Mouse (Mus musculus) embryonic facial prominence, embryonic 10.5 days (tissue): Measurements from ENCODE around the gene Ankrd22. TPM values are rescaled to one million over a fixed set of nuclear protein-coding genes. Genes with fewer than 3 reads are reported as not detected.
"Not testable (repeated sequence)": the region's sequence is repeated elsewhere in the genome, so short reads cannot be mapped to it uniquely, and the experiment has no call there.

Experiments
- DNase-seq: peaks from one replicate; pipeline ENCODE4 v3.0.0-alpha.2; 2017; ENCODE audit warnings: low spot score
- H3K27ac ChIP-seq: fragments of 300-500 bp; sonication (generic); replicated peaks from 2 replicates; pipeline ENCODE4 v1.5.1; 2016; ENCODE audit warnings: mild to moderate bottlenecking
- H3K27me3 ChIP-seq: fragments of 300-500 bp; sonication (generic); replicated peaks from 2 replicates; pipeline ENCODE4 v1.6.1; 2016; ENCODE audit warnings: low read depth, mild to moderate bottlenecking; ENCODE audit not compliant: poor library complexity, severe bottlenecking
- H3K36me3 ChIP-seq: fragments of 300-500 bp; sonication (generic); replicated peaks from 2 replicates; pipeline ENCODE4 v1.6.1; 2016; ENCODE audit warnings: mild to moderate bottlenecking, moderate library complexity
- H3K4me1 ChIP-seq: fragments of 300-500 bp; sonication (generic); 2 replicates; pipeline ENCODE4 v1.6.1; 2016
- H3K4me3 ChIP-seq: fragments of 300-500 bp; sonication (generic); 2 replicates; pipeline ENCODE4 v1.5.1; 2016; ENCODE audit warnings: mild to moderate bottlenecking, moderate library complexity
- H3K9me3 ChIP-seq: fragments of 300-500 bp; sonication (generic); 2 replicates; pipeline ENCODE4 v1.6.1; 2016; ENCODE audit warnings: mild to moderate bottlenecking
- WGBS: fragments of 180-500 bp; shearing (Covaris S2); methylation state at CpG from one replicate; pipeline ENCODE4 v1.1.7; 2016; 5-methylcytosine and 5-hydroxymethylcytosine counted together
- polyA plus RNA-seq: library from polyadenylated mRNA; unstranded; fragments of >200 nt; fragmentation: Nextera tagmentation; extraction: Ambion mirVana; gene quantifications from 2 replicates; pipeline ENCODE4 v1.2.1, GENCODE M21; 2016

The Ankrd22 gene
- 0.34 TPM in 1 of 2 replicates, not detected in the other for polyA plus RNA-seq

DNA sequence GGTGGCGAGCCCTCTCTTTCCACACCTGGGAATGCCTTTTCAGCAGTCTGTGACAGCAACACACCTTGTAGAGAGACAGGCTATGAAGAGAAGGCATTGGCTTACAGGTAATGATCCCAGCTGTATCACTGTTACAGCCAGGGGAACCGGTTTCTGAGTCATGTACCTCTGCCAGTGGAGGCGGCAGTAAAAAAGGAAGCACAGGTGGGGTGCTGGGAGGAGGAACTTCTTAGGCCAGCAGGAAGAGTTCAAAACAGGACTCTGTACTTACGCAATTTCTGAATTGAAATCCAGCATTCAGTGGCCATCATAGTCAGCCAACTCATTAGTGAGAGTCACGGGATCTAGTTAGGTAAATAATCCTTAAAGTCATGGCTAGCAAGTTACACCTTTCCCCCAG is at the start of gene Ankrd22:
TSS of gene Ankrd22 (minus strand) at position 163 of the 400 bp plus-strand sequence.
- Histone ChIP-seq H3K36me3 (no peaks in the 10 kb centered on the region), H3K4me3 (no peak within 1 kb of the TSS), H3K27me3 (no peaks in the 10 kb centered on the region), H3K4me1 (peaks cover 7% of the 10 kb centered on the region), H3K27ac (no peak within 1 kb of the TSS), H3K9me3 (no peaks in the 10 kb centered on the region)
- peak; percentile 23 for DNase-seq
- 69% methylated on average over 5 of the region's 5 CpGs for WGBS

DNA sequence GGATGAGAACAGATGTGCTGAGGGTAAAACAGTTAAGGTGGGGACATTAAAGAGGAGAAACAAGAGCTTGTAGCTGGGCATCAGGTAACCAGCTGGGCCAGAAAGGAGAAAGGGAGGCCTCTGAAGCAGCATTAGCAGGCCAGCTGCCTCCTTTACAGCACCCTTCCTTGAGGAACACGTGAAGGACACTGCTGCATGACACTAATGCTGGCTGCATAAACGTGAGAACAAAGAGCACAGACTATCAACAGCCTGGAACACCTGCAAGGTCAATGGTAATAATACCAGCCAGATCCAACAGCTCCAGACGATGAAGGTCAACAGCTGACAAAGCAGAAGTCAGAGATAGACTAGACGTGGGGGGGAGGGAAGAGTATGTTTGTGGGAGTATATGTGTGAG is 48.3 kb upstream of the Ankrd22 start:
- peaks cover 6% of the 10 kb centered on the region for H3K4me1 ChIP-seq
- H3K27ac ChIP-seq, result no peak overlapping the region
- no peak for DNase-seq
- whole genome bisulfite sequencing, result 70% methylated on average over 4 of the region's 4 CpGs
- H3K9me3 ChIP-seq, result no peaks in the 10 kb centered on the region
- H3K36me3 ChIP-seq, result no peaks in the 10 kb centered on the region
- no peak overlapping the region for H3K4me3 ChIP-seq
- no peaks in the 10 kb centered on the region for H3K27me3 ChIP-seq

DNA sequence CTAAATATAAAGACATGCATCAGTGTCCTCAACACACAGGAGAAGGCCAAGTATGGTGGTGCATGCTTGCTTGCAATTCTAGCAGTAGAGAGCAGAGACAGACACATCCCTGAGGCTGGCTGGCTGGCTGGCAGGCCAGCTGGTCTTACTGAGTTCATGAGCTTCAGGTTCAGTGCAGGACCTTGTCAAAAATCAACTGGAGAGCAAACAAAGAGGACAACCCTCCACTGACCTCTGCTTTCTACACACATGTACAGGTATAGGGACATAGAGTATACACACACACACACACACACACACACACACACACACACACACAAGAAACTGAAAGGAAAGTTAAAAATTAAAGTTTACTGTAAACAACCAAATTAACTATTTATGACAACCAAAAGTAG is 47.4 kb upstream of the Ankrd22 start:
- H3K27me3 ChIP-seq, result no peaks in the 10 kb centered on the region
- no peaks in the 10 kb centered on the region for H3K9me3 ChIP-seq
- H3K27ac ChIP-seq, result no peak overlapping the region
- DNase-seq, result no peak
- H3K36me3 ChIP-seq, result no peaks in the 10 kb centered on the region
- H3K4me3 ChIP-seq, result no peak overlapping the region
- peaks cover 4% of the 10 kb centered on the region; the same call in 1 of the 2 replicates for H3K4me1 ChIP-seq

DNA sequence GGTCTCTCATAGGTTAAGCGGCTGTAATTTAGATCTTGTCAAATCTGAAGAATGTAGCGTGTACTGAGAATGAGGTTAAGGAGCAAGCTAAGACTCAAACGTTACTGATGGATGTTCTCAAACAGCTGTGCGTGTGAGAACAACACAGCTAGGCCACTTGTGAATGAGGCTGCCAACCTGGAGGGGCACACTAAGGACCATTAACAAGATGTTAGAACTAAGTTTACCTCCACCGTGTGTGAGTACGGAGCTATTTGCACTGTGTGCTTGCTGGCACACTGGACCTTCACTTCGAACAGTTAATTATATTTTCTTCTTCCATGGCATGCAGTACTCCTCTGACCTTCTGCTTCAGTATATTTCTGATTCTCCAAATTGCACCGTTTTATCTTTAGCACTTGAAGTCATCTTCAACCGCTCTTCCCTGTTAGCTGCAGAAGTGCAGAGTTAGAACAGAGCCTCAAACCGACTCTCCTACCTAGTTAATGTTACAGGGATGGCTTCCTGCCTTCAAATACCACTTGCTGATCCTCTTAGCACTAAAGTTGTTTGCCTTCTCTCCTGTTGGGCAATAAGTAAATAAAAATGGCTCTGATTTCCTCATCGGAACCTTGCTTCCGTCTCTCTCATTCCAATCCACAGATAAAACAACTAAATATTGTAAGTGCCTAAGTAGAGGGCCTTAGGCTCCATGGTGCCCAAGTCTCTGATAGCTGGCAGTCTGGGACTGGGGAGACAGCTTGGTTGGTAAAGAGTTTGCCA is 46.8 kb upstream of the Ankrd22 start:
- no peak for DNase-seq
- H3K9me3 ChIP-seq, result no peaks in the 10 kb centered on the region
- no peaks in the 10 kb centered on the region for H3K36me3 ChIP-seq
- H3K27me3 ChIP-seq, result no peaks in the 10 kb centered on the region
- no peak overlapping the region for H3K27ac ChIP-seq
- H3K4me1 ChIP-seq, result peaks cover 4% of the 10 kb centered on the region; the same call in 1 of the 2 replicates
- no peak overlapping the region for H3K4me3 ChIP-seq
- 85% methylated on average over 12 of the region's 12 CpGs for WGBS

DNA sequence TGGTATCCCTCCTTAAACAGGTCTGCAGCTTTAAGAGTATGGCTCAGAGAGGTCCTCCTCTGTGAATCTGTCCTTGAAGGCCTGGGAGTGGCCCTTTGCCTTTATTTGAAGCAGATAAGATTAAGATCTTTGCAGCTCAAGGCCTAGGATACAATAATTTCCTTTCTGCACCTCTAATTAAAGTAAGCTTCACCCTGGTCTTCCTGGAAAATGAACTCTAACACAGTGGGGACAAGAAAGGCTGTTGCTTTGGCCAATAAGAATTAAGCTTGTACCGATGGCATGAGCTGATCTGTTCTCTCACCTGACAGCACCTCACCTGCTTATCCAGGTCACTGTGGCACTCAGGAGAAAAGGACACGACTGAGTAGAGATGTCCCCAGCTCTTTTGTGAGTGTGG is 45.0 kb upstream of the Ankrd22 start:
- Histone ChIP-seq H3K27me3 (no peaks in the 10 kb centered on the region), H3K36me3 (no peaks in the 10 kb centered on the region), H3K9me3 (no peaks in the 10 kb centered on the region), H3K4me1 (peaks cover 4% of the 10 kb centered on the region; the same call in 1 of the 2 replicates), H3K4me3 (no peak overlapping the region), H3K27ac (no peak overlapping the region)
- DNase-seq, result no peak
- WGBS, result 60% methylated on average over 2 of the region's 2 CpGs

DNA sequence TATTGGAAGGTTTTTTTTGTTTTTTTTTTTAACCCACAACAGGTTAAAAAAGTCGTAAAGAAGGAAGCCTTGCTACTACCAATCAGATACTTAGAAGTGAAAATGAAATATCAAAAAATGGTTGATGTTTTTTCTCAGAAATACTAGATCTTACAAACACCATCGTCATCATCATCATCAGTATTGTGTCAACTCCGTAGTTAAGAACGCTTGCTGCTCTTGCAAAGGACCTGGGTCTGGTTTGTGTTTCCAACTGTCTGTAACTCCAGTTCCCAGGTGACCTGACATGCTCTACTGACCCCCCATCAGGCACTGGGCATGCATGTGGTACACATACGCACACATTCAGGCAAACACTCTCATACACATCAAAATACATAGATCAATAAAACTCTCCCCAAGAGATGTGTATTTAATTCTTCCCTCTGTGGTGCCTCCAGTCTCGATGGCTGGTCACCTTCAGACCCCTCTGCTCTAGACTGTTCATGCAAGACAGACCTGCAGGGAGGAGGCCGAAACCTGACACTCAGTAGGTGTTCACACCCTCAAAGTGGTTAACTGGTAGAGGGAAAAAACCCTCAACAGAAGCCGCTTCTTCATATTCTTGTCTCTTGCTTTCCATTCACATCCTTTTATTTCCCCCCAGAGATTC is 44.2 kb upstream of the Ankrd22 start:
- DNase-seq, result no peak
- Histone ChIP-seq H3K4me3 (no peak overlapping the region), H3K27me3 (no peaks in the 10 kb centered on the region), H3K36me3 (no peaks in the 10 kb centered on the region), H3K4me1 (peaks cover 4% of the 10 kb centered on the region; the same call in 1 of the 2 replicates), H3K27ac (no peak overlapping the region), H3K9me3 (no peaks in the 10 kb centered on the region)
- 75% methylated on average over 8 of the region's 8 CpGs for WGBS

DNA sequence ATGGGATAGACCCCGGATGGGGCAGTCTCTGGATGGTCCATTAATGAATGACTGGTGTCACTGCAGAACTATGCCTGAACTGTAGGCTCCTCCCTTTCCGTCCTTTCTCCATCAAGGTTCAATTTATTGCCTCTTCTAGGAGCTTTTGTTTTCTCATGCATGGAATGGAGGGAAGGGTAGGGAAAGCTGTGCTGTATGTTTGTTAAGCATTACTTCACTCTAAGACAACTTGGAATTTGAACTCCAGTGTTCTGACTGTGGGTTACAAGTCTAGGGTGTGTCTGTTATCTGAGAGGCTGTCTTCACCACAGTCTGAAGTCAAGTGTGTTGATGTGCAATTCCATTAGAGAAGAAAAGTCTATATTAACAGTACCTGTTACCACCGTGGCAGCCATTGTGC is 43.2 kb upstream of the Ankrd22 start:
- peaks cover 4% of the 10 kb centered on the region; the same call in 1 of the 2 replicates for H3K4me1 ChIP-seq
- no peak for DNase-seq
- no peak overlapping the region for H3K27ac ChIP-seq
- WGBS, result 86% methylated on average over 3 of the region's 3 CpGs
- H3K4me3 ChIP-seq, result no peak overlapping the region
- no peaks in the 10 kb centered on the region for H3K36me3 ChIP-seq
- no peaks in the 10 kb centered on the region for H3K27me3 ChIP-seq
- H3K9me3 ChIP-seq, result no peaks in the 10 kb centered on the region

DNA sequence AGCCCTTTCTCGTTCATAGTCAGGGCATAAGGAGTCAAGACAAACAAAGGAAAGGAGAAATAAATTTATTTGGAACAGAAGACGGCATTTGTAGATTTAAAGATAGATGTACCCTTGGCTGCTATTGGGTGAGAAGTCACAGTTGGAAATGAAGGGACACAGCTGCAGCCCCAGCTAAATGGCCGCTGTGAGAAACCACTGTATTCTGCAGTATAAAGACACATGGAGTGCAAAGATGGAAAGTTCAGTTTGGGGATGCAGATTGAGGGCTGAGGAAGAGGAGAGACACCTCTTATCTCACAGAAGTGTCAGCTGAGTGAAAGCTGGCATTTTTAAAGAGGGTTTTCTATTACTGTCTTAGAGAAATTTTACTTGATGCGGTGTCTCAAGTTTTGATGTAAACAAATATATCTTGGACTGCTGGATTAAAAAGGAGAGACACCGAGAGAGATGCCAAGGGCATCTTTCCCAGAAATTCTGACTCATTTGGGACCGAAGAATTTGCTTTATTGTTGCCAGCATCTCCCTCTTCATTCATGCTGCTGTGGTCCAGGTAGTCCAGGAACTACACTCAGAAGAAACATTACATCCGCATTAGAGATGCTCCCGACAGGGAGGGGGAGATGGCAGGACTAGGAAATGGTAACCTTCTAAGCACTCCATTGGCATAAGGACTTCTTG is 41.0 kb upstream of the Ankrd22 start:
- H3K36me3 ChIP-seq, result no peaks in the 10 kb centered on the region
- WGBS, result 94% methylated on average over 8 of the region's 8 CpGs
- H3K4me1 ChIP-seq, result peaks cover 4% of the 10 kb centered on the region; the same call in 1 of the 2 replicates
- no peak overlapping the region for H3K27ac ChIP-seq
- H3K4me3 ChIP-seq, result no peak overlapping the region
- no peaks in the 10 kb centered on the region for H3K9me3 ChIP-seq
- DNase-seq, result no peak
- H3K27me3 ChIP-seq, result no peaks in the 10 kb centered on the region

DNA sequence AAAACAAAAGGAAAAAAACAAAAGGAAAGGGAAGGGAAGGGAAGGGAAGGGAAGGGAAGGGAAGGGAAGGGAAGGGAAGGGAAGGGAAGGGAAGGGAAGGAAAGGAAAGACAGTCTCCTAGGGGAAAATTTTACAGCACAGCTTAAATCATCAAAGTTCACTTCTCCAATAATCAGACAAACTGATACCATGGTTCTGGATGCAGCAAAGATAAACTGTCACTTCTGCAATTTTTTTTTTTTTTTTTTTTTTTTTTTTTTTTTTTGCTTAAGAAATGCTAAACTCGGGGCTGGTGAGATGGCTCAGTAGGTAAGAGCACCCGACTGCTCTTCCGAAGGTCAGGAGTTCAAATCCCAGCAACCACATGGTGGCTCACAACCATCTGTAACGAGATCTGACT is 40.3 kb upstream of the Ankrd22 start:
- H3K4me1 ChIP-seq, H3K36me3 ChIP-seq, H3K27ac ChIP-seq, DNase-seq, H3K4me3 ChIP-seq, H3K27me3 ChIP-seq, H3K9me3 ChIP-seq: not testable (repeated sequence)
- WGBS, result 83% methylated on average over 4 of the region's 4 CpGs

DNA sequence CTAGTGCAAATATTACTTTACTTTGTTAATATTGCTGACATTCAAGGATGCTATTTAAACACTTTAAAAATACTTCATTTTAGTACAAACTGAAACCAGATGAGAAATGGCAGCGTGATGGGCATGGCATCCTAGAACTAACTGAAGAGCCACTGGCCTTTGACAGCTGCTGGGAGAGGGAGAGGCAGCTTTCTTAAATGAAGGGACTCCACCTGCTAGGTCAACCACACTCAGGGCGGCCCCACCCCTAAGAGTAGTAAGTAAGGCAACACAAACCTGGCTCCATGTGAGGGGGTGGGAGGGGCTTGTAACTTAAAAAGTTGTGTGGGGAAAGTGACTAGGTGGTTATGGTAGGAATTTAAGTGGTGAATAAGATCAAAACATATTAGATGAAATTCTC is 36.8 kb upstream of the Ankrd22 start:
- Histone ChIP-seq H3K27me3 (no peaks in the 10 kb centered on the region), H3K27ac (no peak overlapping the region), H3K9me3 (no peaks in the 10 kb centered on the region), H3K36me3 (no peaks in the 10 kb centered on the region), H3K4me1 (peaks cover 8% of the 10 kb centered on the region; the same call in 1 of the 2 replicates), H3K4me3 (no peak overlapping the region)
- WGBS, result 76% methylated on average over 2 of the region's 2 CpGs
- DNase-seq, result no peak

DNA sequence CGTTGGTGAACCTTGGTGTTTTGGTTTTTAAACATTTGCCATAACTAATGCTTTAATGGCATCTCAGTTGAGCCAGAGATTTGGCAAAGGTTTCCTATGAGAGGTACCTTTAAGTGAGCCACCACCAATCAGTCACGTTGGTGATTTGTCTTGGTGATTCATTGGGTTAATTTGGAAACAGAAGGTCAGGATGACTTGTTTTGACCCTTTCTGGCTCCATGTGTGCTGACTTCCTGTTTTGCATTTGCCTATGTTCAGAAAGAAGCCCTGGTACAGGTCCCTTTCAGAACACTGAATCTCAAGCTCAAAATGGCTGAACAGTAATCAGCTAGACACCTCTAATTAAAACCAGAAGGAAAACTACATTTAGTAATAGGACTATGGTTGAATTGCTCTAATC is 33.6 kb upstream of the Ankrd22 start:
- peaks cover 21% of the 10 kb centered on the region for H3K4me1 ChIP-seq
- no peak for DNase-seq
- no peak overlapping the region for H3K4me3 ChIP-seq
- H3K27me3 ChIP-seq, result no peaks in the 10 kb centered on the region
- H3K27ac ChIP-seq, result no peak overlapping the region
- 54% methylated on average over 2 of the region's 2 CpGs for WGBS
- no peaks in the 10 kb centered on the region for H3K36me3 ChIP-seq
- no peaks in the 10 kb centered on the region for H3K9me3 ChIP-seq

DNA sequence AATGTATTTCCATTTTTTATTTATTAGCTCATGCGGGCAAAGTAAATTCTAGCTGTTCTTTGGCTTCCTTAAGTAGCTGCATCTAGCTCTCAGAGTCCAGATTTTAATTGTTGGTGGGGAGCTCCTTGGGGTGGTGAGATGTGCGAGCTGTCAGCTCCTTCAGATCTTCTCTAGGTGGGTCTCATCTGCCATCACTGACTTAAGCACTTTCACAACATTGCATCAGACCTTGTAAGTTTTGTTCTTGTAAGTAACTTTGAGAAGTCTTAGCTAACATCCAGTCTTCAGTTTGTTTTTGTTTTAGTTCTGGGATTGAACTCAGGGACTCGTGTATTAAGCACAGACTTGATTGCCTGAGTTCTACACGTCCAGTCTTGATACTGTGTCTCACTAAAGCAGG is 33.0 kb upstream of the Ankrd22 start:
- no peak overlapping the region for H3K4me3 ChIP-seq
- H3K9me3 ChIP-seq, result no peaks in the 10 kb centered on the region
- H3K36me3 ChIP-seq, result no peaks in the 10 kb centered on the region
- WGBS, result 78% methylated on average over 4 of the region's 4 CpGs
- no peak overlapping the region for H3K27ac ChIP-seq
- DNase-seq, result no peak
- no peaks in the 10 kb centered on the region for H3K27me3 ChIP-seq
- H3K4me1 ChIP-seq, result peaks cover 27% of the 10 kb centered on the region

DNA sequence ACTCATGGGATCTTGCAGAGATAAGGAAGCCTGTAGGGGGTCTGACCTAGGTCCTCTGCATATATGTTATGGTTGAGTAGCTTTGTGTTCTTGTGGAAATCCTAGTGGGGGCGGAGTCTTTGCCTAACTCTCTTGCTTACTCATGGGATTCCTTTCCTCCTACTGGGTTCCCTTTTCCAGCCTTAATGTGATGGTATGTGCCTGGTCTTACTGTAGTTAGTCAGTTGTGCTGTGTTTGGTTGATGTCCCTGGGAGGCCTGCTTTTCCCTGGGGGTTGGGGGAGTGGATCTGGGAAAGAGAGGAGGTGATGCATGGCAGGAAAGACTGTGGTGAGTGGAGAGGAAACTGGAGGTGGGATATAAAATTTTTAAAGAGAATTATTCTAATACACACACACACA is 32.2 kb upstream of the Ankrd22 start:
- no peaks in the 10 kb centered on the region for H3K9me3 ChIP-seq
- no peak overlapping the region for H3K27ac ChIP-seq
- no peaks in the 10 kb centered on the region for H3K27me3 ChIP-seq
- 84% methylated on average over 1 of the region's 1 CpGs for WGBS
- no peak for DNase-seq
- peaks cover 33% of the 10 kb centered on the region for H3K4me1 ChIP-seq
- H3K36me3 ChIP-seq, result no peaks in the 10 kb centered on the region
- H3K4me3 ChIP-seq, result no peak overlapping the region
